Mouse (Mus musculus) testis, adult 2 months (tissue): Measurements from ENCODE around the gene Slc22a20. TPM values are rescaled to one million over a fixed set of nuclear protein-coding genes. Genes with fewer than 3 reads are reported as not detected.

ENCODE experiments used
- H3K27ac ChIP-seq: fragments of 200-500 bp; 2 replicates; pipeline ENCODE4 v1.5.1; 2012; ENCODE audit warnings: low read depth, low read length; ENCODE audit not compliant: control insufficient read depth, insufficient read depth
- H3K27me3 ChIP-seq: fragments of 200-500 bp; 2 replicates; pipeline ENCODE4 v1.6.1; 2012; ENCODE audit warnings: mild to moderate bottlenecking, low read length, moderate library complexity; ENCODE audit not compliant: control insufficient read depth, insufficient read depth
- H3K36me3 ChIP-seq: fragments of 200-500 bp; 2 replicates; pipeline ENCODE4 v1.6.1; 2012; ENCODE audit warnings: mild to moderate bottlenecking, low read length; ENCODE audit not compliant: control insufficient read depth, insufficient read depth
- H3K4me1 ChIP-seq: fragments of 200-500 bp; 2 replicates; pipeline ENCODE4 v1.6.1; 2012; ENCODE audit warnings: low read length; ENCODE audit not compliant: control insufficient read depth, insufficient read depth
- H3K4me3 ChIP-seq: fragments of 200-500 bp; 2 replicates; pipeline ENCODE4 v1.5.1; 2012; ENCODE audit warnings: low read depth, mild to moderate bottlenecking, low read length, moderate library complexity, mixed read lengths; ENCODE audit not compliant: control insufficient read depth
- CTCF ChIP-seq: fragments of 200-500 bp; IDR thresholded peaks from 2 replicates; pipeline ENCODE4 v1.5.1; 2012; ENCODE audit warnings: low read depth, mild to moderate bottlenecking, inconsistent platforms, low read length, moderate library complexity; ENCODE audit not compliant: control insufficient read depth, insufficient read depth, insufficient replicate concordance
- POLR2A ChIP-seq: fragments of 200-500 bp; IDR thresholded peaks from 2 replicates; pipeline ENCODE4 v1.6.1; 2012; ENCODE audit warnings: low read depth, mild to moderate bottlenecking, inconsistent platforms, low read length, moderate library complexity; ENCODE audit not compliant: control insufficient read depth
- polyA plus RNA-seq: library from polyadenylated mRNA; depleted of rRNA; stranded (reverse); fragments of >200 nt; gene quantifications from 2 replicates; pipeline ENCODE4 v1.2.3, GENCODE M21; 2012

Slc22a20 gene
- polyA plus RNA-seq, 1 experiment, result 0.06 TPM

- no peak for TF ChIP-seq CTCF
- no peak for TF ChIP-seq POLR2A
- H3K27me3 ChIP-seq, result no peaks in the 10 kb centered on the region
- peaks cover 6% of the 10 kb centered on the region for H3K4me1 ChIP-seq
- H3K4me3 ChIP-seq, result no peak overlapping the region
- no peak overlapping the region for H3K27ac ChIP-seq
- no peaks in the 10 kb centered on the region for H3K36me3 ChIP-seq
Observed at GRCm38 (mm10) chr19:5929634-5930596, 56.0 kb downstream of the Slc22a20 start.

GRCm38 (mm10) chr19:5928546-5928945, 57.4 kb downstream of the Slc22a20 start:
- Histone ChIP-seq H3K4me1 (peaks cover 14% of the 10 kb centered on the region), H3K27ac (no peak overlapping the region), H3K36me3 (no peaks in the 10 kb centered on the region), H3K27me3 (no peaks in the 10 kb centered on the region), H3K4me3 (no peak overlapping the region)
- TF ChIP-seq POLR2A (no peak), CTCF (no peak)

GRCm38 (mm10) chr19:5928104-5928503, 57.8 kb downstream of the Slc22a20 start:
- Histone ChIP-seq H3K27me3 (no peaks in the 10 kb centered on the region), H3K4me1 (peaks cover 14% of the 10 kb centered on the region), H3K36me3 (no peaks in the 10 kb centered on the region), H3K27ac (no peak overlapping the region), H3K4me3 (no peak overlapping the region)
- TF ChIP-seq CTCF (no peak), POLR2A (no peak)

- Histone ChIP-seq H3K4me3 (no peak overlapping the region), H3K36me3 (no peaks in the 10 kb centered on the region), H3K27me3 (no peaks in the 10 kb centered on the region), H3K27ac (no peak overlapping the region), H3K4me1 (peaks cover 14% of the 10 kb centered on the region)
- TF ChIP-seq POLR2A (no peak), CTCF (no peak)
Observed at GRCm38 (mm10) chr19:5927532-5927931, 58.4 kb downstream of the Slc22a20 start.

GRCm38 (mm10) chr19:5927026-5927425, 58.9 kb downstream of the Slc22a20 start:
- H3K36me3 ChIP-seq, result no peaks in the 10 kb centered on the region
- TF ChIP-seq CTCF (no peak), POLR2A (no peak)
- H3K4me1 ChIP-seq, result peaks cover 14% of the 10 kb centered on the region
- H3K27me3 ChIP-seq, result no peaks in the 10 kb centered on the region
- H3K4me3 ChIP-seq, result no peak overlapping the region
- H3K27ac ChIP-seq, result no peak overlapping the region

GRCm38 (mm10) chr19:5925311-5925855, 60.6 kb downstream of the Slc22a20 start:
- no peak for TF ChIP-seq POLR2A
- TF ChIP-seq CTCF, result no peak
- Histone ChIP-seq H3K27ac (peak overlapping the region; percentile 60), H3K4me1 (peaks cover 14% of the 10 kb centered on the region), H3K27me3 (no peaks in the 10 kb centered on the region), H3K36me3 (no peaks in the 10 kb centered on the region), H3K4me3 (no peak overlapping the region; the same call in none of the 2 replicates)

GRCm38 (mm10) chr19:5924713-5925093, 61.2 kb downstream of the Slc22a20 start, which contains the start of gene Cdc42ep2:
Gene Cdc42ep2, minus strand, starts transcription at chr19:5924816.
- Histone ChIP-seq H3K36me3 (no peaks in the 10 kb centered on the region), H3K27ac (peak within 1 kb of the TSS; percentile 60), H3K4me1 (peaks cover 14% of the 10 kb centered on the region), H3K4me3 (peak within 1 kb of the TSS; percentile 83), H3K27me3 (no peaks in the 10 kb centered on the region)
- TF ChIP-seq POLR2A, result peak; percentile 53; the same call in 1 of the 2 replicates
- no peak for TF ChIP-seq CTCF
